Mouse (Mus musculus) MEL-GATA-1-ER (cell line): Measurements from ENCODE around the gene Mthfs.
"Not testable (repeated sequence)": the region's sequence is repeated elsewhere in the genome, so short reads cannot be mapped to it uniquely, and the experiment has no call there.

Experiments
- DNase-seq: peaks from one replicate; pipeline ENCODE4 v3.0.0-alpha.2; 2012; ENCODE audit warnings: low read depth; ENCODE audit errors: extremely low read depth

Mthfs gene

DNA sequence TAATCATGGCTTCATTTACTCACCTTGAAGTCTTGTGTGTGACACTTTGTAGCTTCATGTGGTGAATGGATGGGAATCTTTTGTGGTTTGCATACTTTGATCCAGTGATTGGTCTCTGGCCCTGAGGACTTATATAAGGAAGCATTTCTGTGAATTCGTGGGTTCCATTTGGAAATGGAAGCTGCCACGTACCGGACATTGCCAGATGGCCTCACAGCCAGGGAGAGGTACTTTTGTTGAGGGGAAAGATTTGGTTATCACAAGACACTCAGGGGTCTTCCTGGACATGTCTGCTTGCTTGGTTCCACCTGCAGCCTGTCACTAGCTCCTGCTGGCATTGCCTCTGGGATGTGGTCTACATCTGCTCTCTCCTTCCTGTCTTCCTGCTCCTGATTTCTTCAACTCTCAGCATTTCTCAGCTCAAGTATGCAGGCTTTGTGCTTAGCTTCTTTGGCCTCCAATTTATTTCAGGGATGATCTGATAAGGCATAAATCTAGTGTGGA is 30.1 kb downstream of the Mthfs start:
- not testable (repeated sequence) for DNase-seq

DNA sequence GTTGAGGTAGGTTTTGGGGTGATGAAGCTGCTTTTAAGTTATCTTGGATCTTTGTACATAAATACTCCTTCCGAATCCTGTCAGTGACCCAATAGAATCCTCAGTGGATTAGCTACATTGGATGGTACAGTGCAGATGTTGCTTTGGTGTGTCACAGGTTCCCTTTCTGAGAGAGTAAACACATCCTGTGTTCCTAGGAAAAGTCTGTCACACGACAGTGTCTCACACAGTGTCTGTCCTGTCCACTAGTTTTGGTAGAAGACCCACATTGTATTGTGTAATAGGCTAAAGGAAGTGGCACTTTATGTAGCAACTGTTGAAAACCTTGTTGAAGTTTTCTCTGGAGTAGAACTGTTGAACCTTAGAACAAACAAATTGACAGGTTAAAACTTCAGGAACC is 42.9 kb downstream of the Mthfs start:
- DNase-seq, result no peak

- peak; percentile 8 for DNase-seq
Observed at GRCm38 (mm10) chr9:89256556-89257335, 46.3 kb downstream of the Mthfs start.

- no peak for DNase-seq
Observed at GRCm38 (mm10) chr9:89263968-89264367, 53.5 kb downstream of the Mthfs start.

DNA sequence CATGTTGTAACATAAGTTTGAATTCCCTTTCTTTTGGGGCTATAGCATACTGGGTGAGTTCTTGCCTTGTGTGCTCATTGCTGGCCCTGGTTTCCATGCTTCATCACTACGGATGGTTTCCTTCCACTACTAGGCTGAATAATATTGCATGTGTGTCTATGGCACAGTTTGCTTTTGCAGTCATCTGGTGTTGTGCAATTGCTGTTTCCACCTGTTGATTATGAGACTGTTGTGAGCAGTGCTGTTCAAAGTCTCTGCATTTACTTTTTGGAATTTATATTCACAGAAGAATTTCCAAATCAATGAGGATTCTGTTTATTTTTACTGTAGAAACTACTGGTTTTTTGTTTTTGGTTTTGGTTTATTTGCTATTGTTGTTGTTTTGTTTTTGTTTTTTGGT is 54.1 kb downstream of the Mthfs start:
- DNase-seq, result no peak

GRCm38 (mm10) chr9:89267093-89267492 is 56.6 kb downstream of the Mthfs start:
- DNase-seq, result no peak

DNA sequence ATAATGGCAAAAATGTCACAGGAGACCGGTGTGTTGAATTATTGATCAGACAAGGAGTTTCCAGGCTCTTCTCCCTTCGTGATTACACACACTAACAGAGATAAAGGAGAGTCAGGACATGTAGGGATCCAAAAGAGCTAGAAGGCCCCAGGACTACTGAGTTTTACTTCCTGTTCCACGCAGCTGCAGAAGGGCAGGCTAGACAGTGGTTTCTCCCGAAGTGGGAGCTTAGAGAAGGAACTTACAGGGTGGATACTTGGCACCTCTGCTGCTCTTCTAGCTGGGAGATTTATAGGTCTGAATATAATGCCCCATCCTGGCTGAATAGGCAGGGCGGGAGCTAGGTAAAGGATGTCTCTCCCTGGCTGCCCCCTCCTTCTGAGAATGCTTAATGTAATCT is 57.1 kb downstream of the Mthfs start:
- DNase-seq, result no peak

- no peak for DNase-seq
Observed at GRCm38 (mm10) chr9:89270376-89270775, 59.9 kb downstream of the Mthfs start.

GRCm38 (mm10) chr9:89273766-89274165 is 63.3 kb downstream of the Mthfs start:
- DNase-seq, result no peak

DNA sequence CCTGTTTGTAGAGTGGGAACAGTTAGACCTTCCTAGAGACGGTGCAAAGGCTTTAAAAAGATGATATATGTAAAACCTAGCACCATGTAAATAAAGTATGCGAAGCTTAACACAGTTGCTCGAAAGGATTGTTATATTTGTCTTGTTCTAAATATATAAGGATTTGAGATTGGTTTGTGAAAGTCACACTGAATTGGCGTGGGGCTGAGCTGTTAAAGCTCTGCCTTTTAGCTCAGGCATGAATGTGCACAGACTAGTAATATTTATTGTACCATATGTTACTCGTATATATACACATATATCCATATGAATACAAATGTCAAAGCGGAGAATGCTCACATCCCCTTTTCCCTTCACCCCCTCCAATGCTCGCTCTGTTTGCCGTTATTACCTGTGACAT is 67.7 kb downstream of the Mthfs start:
- DNase-seq, result no peak

GRCm38 (mm10) chr9:89282374-89283068 is 72.0 kb downstream of the Mthfs start:
- DNase-seq, result no peak

DNA sequence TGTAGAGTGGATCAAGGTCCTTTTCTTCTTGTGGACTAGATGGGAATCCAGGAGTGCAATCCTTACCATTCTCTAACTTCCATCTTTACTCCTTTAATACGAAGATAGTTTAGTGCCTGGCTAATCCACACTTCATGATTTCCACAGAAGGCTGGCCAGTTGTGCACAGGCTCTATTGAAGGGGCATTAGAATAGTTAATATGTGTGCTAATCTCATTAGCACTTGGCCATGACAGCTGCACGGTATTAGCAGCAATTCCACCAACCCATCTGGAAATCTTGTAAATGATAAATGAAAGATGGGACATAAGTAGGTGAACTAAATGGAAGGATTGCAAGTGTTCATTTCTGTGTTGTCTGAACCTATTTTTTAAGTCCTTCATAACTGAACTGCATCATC is 77.6 kb downstream of the Mthfs start:
- DNase-seq, result no peak

DNA sequence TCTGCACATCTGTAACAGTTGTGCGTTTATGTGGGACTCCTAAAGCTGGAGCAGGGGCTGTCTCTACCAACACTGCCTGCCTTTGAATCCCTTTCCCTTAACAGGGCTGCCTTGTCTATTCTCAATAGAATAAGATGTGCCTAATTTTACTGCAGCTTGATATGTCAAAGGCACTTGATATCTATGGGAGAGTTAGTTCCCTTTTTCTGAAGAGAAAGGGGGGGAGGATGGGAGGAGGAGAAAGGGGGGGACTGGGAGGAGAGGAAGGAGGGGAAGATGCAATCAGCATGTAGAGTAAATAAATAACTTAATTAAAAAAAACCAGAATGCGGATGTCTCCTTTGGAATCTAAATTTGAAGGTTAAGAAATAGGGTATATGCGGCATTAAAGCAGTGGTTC is 82.9 kb downstream of the Mthfs start:
- DNase-seq, result peak; percentile 19

DNA sequence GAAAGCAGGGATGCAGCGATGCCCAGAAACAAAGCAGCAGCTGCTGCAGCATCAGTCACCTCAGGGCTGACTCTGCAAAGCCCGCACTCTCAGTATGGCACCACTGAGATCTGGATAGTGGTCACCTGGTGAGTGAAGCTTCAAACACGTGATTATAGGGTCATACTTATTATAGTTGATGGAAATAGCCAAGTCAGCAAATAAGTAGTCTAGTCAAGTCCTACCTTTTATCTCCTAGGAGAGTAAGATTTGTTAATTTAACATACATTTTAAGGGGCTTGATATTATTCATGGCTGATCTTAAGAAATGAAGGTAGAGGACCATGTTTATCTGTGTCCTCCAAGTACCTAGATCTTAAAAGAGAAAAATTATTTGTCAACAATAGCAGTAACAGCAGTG is 83.6 kb downstream of the Mthfs start:
- DNase-seq, result no peak

GRCm38 (mm10) chr9:89305637-89306036 is 95.2 kb downstream of the Mthfs start:
- no peak for DNase-seq

DNA sequence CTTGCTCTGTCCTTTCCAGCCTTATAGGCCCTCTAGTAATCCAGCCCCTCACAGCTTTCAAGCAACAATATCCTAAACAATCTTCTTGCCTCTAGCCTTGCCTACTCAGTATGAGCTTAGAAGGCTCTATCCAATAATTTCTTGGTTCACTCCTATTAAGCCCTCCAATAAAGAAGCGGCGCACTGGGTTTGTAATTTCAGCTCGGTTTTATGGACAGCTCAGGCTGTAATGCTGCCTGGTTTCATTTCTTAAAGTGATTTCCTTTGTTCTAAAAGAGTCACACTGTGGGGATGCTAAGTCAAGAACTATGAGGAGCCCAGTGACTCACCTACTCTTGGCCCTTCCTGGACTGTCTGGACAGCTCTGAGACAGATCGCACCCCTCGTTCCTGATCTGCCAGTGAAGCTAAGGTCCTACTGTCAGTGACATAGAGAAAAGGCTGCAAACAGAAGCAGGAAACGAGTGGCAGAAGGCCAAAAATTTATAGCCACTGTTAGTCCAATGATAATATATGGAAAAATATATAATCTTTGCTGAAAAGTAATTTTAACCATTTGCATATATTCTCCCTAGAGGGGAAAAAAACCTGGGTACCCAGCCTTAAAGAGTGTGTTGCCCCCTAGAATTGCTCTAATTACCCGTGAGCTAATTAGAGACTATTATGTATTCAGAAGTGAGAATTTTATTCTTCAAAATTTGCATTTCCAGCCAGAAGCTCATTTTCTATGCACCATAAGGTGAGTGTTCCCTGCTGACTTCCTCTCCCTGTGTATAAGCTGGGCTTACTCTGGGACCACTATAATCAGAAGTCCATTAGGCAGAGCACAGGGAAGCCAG is 98.1 kb downstream of the Mthfs start:
- no peak for DNase-seq

- DNase-seq, result no peak
Observed at GRCm38 (mm10) chr9:89309195-89309535, 98.7 kb downstream of the Mthfs start.

GRCm38 (mm10) chr9:89311649-89312048 is 101.2 kb downstream of the Mthfs start:
- DNase-seq, result no peak

DNA sequence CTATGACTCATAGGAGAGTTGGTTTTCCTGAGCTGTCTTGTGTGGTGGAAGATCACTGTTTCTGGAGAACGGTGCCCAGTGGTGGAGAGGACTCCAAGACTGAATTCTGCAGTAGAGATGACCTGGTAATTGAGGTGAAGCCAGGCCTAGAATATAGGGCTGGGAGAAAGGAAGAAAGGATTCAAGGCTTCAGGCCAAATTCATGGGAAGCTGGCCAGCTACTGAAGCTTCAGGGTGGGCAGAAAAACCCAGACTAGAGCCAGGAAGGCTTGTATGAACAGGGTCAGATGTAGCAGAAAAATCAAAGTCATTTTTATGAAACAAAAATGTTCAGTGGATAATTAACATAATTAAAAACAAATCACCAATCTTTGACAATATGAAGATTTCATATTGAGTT is 163.3 kb downstream of the Mthfs start:
- no peak for DNase-seq

DNA sequence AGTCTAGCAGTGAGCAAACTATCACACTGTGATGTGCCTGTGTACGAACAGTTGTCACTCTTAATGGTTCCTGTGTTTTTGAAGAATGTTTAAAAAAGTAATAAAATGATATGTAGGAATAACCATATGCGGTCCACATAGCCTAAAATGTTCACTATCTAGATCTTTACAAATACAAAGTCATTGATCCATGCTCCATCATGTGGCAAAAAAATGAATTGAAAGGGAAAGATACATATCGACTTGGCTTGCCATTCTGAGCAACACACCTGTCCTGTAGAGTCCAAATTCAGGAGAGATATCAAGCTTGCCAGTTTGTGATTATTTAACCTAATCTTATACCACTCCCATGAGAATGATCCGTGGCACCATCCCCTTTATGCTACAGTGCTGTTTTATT is 164.2 kb downstream of the Mthfs start:
- no peak for DNase-seq

DNA sequence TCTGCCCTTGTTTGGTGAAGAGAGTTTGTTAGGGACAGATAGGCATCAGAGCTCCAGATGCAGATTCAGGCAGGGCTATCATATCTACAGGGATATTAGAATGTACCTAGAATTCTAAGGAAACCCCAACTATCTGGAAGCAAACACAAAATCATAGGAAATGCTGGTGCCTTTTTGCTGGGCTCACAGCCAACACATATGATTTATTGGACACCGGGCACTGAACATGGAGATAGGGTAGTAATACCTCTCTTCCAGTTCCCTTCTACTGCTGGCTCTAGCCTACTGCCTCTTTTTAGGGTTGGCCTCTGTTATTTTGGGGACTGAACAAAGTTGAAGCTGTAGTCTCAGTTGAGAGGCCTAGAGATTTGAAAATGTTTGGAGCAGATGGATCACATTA is 192.6 kb downstream of the Mthfs start:
- DNase-seq, result no peak
